Mouse (Mus musculus): ENCODE measurements around the gene H2al2c.
"Not testable (repeated sequence)": the region's sequence is repeated elsewhere in the genome, so short reads cannot be mapped to it uniquely, and the experiment has no call there.

The H2al2c gene

GRCm38 (mm10) chrY:2598799-2599198 lies at the start of gene H2al2c:
Gene H2al2c (plus strand): TSS chrY:2599099.
- not testable (repeated sequence) for DNase-seq

All from lung, adult 18-20 months (tissue).